Mouse (Mus musculus): ENCODE measurements at regions not wholly inside any gene's neighbourhood (a gene's known extent, or its start where the extent isn't known, plus 50 kb on each side); places are given as distances from the start of the nearest gene placed in this dataset.

DNA sequence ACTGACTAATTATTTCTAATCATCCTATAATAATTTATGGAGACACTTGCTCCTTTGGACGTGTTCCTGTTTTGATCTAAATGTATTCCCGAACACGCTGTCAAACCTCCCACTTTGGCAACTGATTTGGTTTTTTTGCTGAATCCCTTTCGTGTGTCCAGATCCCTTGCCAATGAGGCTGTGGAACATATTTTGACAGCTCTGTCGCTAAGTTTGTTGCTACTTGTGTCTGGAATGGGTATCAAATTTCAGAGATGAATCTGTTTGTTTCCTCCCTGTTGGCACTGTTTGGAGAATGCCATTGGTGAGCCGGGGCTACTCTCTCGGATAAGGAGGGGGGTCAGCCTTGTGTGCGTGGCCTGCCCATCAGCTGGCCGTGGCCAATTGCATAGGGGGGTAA is 277.2 kb upstream of the Tshz3 start:
- no peak for DNase-seq (ENCODE audit: low spot score in 2 of 2)

DNA sequence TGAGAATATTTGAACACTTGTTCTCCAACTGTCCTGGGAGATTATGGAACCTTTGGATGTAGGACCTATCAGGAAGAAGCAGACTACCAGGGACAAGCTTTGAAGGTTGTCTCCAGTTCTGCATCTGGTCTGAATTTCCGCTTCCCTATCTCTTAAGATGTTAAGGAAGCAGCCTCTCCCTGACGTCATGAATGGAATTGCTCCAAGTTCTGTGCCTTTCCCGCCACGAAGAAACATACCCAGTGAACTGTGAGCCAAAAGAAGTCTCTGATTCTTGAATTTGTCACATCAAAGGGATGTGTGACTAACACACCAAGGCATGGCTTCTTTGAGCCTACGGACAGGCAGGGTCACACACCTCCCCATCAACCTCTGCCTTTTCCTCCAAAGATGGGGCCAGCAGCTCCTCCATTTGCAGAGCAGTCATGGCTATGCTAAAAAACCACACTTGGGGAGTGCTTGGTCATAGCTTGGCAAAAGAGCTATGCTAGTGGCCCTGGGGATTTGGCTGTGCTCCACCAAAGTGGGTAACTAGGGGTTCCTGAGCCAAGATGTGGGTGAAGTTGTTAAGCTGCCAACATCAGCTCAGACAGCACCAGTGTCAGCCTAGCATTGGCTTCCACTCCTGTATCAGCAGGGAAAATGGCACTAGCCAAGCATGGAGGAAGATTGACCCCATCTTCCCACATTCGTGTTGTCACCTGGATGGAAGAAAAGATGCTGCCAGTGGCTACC is 248.6 kb upstream of the Tshz3 start:
- no peak for DNase-seq (ENCODE audit: low spot score in 2 of 2)

DNA sequence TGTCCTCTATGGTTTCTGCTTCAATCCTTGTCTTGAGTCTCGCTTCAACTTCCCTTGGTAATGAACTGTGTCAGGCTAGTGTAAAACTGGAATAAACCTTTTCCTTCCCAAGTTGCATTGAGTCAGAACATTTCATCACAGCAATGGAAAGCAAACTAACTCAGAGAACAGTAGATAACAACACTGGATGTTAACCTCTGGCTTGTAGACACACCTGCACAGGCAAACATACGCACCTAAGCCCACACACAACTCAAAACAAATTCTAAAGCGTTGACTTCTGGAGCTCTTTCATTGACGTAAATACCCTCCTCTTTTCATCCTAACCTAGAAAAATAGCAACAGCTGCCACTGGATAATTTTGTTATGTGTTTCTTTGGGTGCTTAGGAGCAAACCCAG is 244.1 kb upstream of the Tshz3 start:
- no peak for DNase-seq (ENCODE audit: low spot score in 2 of 2)

DNA sequence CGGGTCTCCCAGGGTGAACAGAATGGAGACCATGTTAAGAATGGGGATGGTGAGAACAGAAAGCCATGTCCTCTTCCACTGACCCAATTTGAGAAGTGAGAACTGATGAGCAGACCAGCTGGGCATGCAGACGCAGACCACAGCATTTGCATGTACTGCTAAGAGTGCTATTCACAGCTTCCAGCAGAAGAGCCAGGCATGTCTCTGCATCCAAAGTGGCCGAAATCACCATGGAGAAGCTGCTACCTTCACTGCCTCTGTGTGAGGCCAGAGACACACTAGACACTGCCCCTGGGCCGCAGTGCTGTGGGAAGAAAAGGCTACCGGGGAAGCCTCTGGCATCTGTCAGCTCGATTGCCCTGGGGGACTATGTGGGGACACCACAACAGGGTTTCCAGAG is 241.8 kb upstream of the Tshz3 start:
- DNase-seq (ENCODE audit: low spot score in 2 of 2), result no peak

DNA sequence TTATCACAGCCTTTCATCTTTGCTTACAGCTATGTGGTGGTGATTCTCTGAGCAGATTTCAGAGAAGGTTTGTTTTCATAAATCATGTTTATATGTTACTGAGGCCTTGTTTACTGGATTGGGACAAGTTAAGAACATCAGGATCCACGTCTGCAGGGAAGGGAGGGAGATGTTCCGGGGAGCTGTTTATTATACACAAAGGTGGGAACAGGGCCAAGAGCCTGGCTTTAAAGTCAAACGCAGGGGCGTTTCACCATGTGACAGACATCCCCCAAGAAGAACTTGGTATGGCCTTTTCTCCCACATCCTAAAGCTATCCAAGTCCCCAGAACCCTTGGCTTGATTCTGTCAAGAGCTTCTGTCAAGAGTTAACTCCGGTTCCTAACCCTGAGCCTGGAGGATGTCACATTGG is 235.5 kb upstream of the Tshz3 start:
- DNase-seq (ENCODE audit: low spot score in 2 of 2), result no peak

DNA sequence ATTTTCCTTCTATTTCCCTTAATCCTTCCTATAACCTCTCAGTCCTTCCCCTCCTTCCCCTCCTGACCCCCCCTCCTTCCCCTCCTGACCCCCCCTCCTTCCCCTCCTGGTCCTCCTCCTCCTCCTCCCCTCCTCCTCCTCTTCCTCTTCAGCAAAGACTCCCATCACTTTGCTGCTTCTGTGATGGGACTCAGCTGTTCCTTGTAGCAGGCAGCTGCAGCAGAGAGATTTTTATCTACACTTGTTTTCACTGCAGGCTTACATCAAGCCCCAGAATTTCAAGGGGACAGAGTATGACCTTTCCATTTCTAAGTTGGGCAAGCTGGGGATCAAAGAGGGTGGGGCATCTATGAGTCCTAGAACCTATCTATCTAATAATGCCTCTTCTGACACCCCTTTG is 228.5 kb upstream of the Tshz3 start:
- no peak for DNase-seq (ENCODE audit: low spot score in 2 of 2)

DNA sequence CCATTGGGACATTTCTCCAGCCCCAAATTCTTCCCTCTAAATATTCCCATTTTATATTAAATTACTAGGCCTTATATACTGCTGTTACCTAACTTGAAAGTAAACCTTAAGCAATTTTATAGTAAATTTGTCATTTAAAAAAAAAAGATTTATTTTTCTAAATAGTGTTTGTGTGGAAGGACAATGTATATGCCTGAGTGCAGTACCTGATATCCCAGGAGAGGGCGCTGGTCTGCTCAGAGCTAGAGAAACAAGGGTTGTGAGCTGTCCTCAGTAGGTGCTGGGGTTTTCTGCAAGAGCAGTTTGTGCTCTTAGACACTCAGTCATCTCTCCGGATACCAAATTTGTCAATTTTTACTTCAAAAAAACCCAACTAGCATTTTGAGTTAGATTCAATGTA is 224.4 kb upstream of the Tshz3 start:
- DNase-seq (ENCODE audit: low spot score in 2 of 2), result no peak

DNA sequence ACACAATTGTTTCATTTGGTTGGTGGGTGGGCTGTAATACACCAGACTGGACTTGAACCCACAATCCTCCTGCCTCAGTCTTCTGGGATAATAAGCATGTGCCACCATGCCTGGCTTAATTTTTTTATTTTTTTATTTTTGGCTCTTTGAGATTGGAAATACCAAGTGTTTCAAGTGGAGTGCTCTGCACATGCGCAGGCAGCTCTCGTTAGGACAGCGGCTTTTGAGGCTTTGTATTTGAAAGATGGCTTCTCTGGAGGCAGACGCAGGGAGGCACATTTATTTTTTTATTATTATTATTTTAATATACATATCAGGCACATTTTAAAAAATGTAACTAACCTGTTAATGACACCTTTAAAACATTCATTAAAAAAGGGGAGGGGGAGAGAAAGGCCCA is 221.5 kb upstream of the Tshz3 start:
- no peak for DNase-seq (ENCODE audit: low spot score in 2 of 2)

DNA sequence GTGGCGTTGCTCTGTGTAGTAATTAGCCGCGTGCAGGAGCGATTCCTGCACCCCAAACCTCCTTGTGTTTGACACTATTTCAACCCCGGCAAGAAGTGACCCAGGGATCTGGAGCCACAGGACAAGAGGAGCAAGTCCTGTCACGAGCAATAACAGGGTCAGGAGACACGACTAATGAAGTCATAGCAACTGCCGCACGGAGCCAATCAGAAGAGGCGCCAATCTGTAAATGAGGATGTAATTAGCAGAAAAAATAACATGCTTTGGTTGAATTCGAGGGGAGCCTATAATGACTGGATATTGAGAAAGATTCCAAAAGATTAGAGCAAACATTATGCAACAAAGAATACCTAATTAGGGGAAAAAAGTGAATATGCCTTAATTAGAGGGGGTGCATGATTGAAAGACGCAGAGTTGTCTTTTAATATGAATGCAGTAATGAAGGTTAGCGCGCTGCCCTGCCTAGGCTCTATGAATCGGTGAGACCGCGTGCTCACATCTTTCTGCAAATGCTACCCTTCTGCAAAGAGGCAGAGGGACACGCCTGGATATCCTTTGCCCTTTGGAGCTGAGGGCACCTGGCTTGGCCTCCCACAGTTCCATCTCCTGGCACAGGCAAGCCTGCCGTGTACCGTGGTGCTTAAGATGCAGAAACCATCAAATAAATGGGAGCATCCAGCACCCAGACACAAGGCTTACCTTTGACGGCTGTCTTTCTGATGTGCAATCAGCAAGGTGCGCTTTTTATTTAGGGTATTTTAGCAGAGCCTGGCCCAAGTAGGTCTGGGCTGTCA is 220.9 kb upstream of the Tshz3 start:
- no peak for DNase-seq (ENCODE audit: low spot score in 2 of 2)

DNA sequence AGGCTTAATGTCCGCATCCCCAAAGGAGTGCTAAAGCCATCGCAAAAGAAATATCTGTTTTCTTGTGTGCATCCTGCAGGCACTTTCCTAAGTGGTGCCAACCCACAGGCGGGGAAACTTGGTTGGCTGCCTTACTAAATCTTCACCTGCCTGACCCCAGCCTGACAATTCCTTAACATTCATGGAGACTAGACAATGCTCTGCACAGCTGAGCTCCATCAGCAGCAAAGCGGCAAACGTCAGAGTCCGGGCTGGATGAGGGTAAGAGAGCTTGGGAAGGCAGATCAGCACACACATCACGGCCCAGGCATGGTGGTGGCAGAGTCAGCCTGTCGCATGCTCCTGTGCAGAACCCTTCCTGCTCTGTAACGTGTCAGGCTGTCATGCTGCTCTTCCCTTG is 209.8 kb upstream of the Tshz3 start:
- no peak for DNase-seq (ENCODE audit: low spot score in 2 of 2)

DNA sequence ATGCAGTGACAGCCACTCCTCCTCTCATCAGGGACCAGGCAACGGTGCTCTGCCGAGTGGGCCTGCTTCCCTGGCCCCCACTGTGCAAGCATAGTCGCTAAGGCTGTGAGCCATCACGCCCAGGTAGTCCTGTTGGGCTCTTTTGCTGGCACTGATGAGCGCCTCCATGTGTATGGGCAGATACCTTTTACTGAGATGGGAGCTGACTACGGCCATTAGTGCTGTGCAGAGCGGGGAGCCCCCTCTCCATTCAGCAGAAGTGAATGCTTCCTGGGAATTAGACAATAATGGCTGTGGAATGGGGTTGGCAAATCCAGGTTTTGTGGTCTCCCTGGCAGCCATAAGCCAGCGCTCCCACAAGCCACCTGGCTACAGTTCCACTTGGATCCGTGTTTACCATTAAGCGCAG is 206.7 kb upstream of the Tshz3 start:
- no peak for DNase-seq (ENCODE audit: low spot score in 2 of 2)

DNA sequence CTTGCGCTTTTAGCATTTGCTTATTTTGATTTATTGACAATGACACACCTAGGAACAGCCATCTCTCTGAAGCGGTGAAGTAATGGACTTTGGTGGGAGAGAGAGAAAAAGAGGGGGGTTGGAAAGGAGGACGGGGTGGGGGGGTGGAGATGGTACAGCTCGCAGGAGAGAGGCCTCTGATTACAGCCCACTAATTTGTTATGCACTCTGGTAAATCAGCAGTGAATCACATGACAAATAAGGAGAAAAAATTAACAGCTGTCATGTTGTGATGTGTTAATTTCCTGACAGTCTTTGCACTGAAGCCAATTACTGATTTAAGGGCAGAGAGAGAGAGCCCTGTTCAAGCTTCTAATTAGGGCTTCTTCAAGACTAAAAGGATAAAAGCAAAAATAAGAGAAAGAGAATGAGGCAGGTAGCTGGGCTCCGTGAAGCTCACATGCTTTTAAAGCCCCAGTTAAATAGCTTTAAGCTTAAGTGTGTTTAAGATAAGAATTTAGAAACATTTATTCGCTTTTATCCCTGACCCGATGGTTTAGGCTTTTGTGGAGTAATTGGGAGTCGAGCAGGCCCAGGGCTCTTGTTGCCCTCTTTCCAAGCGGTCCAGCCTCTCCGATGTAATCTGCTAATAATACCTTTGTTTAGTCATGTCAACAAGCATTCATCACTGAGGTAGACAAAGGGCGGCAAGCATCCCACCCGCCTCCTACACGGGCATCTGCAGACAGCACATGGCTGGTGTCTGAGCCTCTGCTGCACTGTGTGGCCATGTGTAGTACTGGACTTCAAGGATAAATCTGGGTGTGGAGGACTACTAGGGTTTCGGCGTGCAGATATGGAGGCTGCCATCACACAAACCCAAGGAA is 193.7 kb upstream of the Tshz3 start:
- DNase-seq (ENCODE audit: low spot score in 2 of 2), result no peak

DNA sequence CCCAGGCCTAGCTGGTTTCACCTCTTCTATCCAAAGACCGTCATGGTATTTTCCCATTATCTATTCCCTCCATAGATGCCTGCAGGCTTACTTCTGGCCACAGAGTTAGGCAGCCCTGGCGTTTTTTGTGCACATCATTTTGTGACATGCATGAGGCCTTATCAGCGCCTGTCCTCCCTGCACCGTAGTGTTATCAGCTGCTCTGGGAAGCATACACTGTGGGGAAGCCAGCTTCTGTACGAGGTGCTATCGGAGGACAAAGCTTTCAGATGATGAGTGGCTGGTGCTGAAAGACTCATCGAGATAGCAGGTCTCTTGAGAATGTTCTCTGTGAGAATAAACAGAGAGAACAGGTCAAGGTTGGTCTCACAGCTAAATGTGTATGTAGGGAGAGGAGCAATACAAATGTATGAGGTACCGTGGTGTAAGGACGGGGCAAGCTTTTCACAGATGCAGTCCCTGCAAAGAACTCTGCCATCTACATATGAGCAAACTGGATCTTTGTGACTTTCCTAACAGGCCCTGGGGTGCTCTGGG is 190.0 kb upstream of the Tshz3 start:
- DNase-seq (ENCODE audit: low spot score in 2 of 2), result no peak

DNA sequence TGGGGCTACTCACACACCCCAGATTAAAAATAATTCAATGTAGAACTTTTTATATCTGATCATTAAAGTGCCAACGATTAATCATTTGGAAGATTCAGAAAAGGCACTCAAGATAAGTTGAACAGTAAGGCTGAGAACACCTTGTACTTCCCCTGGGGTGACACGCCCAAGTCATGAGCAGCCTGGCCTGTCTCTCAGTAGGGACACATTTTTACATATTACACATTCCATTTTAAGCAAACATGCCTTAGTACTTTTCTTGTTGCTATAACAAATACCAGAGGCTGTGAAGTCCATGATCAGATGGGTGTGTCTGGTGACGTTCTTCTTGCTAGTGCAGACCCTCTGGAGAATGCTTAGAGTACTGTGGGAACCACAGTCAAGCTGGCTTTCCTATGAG is 184.2 kb upstream of the Tshz3 start:
- DNase-seq (ENCODE audit: low spot score in 2 of 2), result no peak

DNA sequence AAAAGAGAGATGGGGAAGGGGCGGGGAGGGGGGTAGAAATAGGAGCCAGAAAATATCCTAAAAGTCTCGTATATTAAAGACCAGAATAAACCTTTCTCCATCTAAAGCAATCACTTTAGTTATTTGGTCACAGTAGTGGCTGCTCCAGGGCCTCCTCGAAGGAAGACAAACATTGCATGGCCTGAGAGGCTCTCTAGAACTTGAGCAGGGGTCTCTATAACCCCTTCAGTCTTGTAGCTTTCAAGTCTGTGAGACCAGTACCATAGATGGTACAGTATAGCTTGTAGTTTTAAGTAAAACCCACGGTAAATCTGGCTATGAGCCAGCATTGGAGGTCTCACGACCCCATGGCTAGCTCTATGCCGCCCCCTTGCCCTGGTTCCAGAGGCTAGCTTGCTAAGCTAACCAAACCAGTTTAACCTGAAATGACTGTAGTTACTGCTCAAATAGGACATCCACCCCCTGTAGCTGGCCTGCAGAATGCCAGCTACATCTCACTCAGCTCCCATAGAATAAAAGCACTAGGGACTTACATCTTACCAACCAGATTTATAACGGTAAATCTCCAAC is 181.7 kb upstream of the Tshz3 start:
- no peak for DNase-seq (ENCODE audit: low spot score in 2 of 2)

DNA sequence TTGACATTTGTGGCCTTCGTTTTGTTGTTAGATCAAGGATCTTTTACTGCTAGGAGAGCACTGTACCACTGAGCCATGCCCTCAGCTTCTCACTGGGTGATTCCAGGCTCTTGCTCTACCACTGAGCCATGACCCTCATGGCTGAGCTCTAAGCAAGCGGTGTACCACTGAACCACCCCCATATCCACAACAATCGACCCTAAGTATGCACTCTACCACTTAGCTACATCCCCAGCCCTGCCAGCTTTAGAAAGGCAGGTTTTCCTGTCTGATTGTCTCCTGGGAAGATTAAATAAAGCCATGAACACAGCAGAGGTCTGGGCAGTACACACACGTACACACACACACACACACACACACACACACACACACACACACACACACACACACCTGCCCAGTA is 178.9 kb upstream of the Tshz3 start:
- no peak for DNase-seq (ENCODE audit: low spot score in 2 of 2)

DNA sequence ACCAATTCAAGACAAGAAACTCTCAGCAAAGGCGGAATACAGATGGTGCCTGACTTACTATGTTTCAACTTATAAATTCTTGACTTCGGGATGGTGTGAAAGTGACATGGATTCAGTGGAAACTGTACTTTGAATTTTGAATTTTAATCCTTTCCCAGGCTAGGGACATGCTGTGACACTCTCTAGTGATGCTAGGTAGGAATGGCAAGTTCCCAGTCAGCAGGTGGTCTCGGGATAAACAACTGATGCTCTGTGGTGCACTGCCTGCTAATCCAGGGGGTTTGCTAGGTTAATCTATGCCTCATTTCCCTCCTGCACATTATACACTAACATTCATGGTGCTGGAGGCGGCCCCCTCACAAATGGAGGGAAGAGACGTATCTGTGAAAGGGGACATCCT is 175.0 kb upstream of the Tshz3 start:
- no peak for DNase-seq (ENCODE audit: low spot score in 2 of 2)

DNA sequence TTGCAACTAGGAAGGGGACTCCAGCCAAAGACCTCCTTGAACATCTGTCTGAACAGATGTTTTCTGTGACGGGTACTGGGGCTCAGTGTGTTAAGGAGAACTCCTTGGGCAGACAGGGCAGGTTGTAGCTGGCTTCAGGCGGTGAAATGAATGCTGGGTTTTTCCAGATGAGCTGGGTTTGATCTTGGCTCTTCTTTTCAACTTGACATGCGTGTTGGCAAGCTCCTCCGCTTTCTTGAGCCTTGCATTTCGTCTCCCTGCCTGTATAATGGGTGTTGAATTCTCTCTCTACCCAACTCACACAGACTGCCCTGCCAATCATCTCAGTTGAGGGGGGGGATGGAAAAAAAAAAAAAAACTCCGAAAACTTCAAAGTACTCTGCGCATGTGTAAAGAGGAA is 171.8 kb upstream of the Tshz3 start:
- DNase-seq (ENCODE audit: low spot score in 2 of 2), result no peak

DNA sequence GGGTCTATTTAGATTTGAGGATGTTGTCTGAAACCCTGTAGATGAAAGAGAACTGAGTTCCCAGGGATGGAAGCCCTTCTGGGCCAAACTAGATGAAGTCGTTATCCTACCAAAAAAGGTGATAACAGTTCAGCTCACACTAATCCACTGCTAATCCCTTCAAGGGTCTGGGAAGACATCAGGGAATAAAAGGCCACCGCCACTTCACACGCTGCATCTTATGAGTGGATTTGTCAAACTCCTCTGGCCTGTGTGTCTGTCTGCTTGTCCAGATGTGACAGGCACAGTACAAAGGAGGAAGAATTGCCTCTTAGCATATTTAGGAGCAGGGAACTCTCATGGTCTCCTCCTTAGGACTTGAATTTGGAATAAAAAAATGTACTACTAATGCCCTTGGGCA is 171.2 kb upstream of the Tshz3 start:
- no peak for DNase-seq (ENCODE audit: low spot score in 2 of 2)

DNA sequence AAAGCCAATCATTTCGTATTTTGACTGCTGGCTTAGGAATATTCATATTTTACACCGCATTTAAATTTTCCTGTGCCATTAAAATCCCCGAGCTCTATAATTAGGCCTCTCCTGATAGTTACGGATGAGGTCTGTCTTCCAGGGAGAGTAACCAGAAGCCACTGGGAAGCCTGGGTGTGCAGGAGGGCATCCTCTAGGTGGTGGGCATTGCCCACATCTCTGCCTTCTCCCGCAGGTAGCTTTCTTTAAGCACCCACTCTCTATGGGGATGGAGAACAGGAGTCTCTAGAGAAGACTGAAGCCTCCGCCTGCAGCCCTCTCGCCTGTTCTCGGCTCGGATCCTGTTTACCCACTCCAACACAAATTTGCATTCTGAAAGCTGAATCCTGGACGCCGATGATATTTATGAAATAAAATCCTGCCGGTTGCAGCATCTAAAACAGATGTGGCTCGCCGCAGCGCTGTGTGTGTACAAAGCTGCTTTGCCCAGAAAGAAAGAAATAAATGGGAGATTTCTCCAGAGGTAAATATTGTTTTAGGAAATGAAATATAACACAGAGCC is 168.3 kb upstream of the Tshz3 start:
- DNase-seq (ENCODE audit: low spot score in 2 of 2), result no peak

DNA sequence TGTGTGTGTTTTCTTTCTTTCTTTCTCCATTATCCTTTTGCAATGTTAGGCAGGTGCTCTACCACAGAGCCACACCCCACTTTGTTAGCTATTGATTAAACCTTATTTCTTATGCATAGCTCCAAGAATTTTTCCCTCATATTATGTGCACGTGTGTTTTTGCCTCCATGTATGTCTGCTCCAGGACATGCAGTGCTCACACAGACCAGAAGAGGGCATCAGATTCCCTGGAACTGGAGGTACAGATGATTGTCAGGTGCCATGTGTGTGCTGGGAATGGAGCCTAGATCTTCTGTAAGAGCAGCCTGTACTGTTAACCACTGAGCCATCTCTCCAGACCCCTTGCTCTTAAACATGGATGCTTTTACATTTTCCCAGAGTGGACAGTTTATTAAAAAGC is 166.4 kb upstream of the Tshz3 start:
- no peak for DNase-seq (ENCODE audit: low spot score in 2 of 2)

DNA sequence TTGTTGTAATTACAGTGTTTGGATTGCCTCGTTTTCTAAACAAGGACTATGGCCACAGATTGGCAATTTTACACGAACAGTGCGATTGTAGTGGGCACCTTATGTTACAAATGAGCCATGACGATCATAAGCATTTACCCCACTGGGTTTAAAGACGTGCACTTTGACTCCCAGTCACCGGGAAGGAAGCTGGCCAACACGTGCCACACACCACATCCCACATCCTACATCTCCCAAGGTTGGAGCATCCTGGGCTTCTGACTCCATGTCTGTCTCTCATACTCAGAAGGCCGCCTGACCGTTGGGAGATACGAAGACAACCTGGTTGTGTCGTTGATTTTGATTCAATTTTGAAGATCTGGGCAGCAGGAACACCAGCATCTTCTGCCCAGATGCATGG is 159.8 kb upstream of the Tshz3 start:
- DNase-seq (ENCODE audit: low spot score in 2 of 2), result no peak
